Mouse (Mus musculus) kidney, adult 2 months (tissue): ENCODE measurements at regions not wholly inside any gene's neighbourhood (a gene's known extent, or its start where the extent isn't known, plus 50 kb on each side); places are given as distances from the start of the nearest gene placed in this dataset.

ENCODE experiments used
- CTCF ChIP-seq: fragments of 200-500 bp; conservative IDR thresholded peaks from 2 replicates; pipeline ENCODE4 v1.5.1; 2011; ENCODE audit warnings: low read depth, mild to moderate bottlenecking, control low read depth, low read length, moderate library complexity, mixed read lengths; ENCODE audit not compliant: insufficient read depth, insufficient read length
- POLR2A ChIP-seq: fragments of 200-500 bp; IDR thresholded peaks from one replicate; pipeline ENCODE4 v1.6.1; 2011; ENCODE audit warnings: low read depth, low read length, control low read depth

GRCm38 (mm10) chr1:137541453-137541852 lies 581.2 kb upstream of the Nr5a2 start:
- TF ChIP-seq CTCF (no peak), POLR2A (no peak)
